Mouse (Mus musculus) left cerebral cortex, postnatal 14 days (tissue): ENCODE measurements around the gene Tmem120b. TPM values are rescaled to one million over a fixed set of nuclear protein-coding genes. Genes with fewer than 3 reads are reported as not detected.
A peak's percentile ranks its signal among the peaks of the same experiment; 100 is the strongest.

Experiments used
- DNase-seq, 2 experiments: peaks; one replicate each; pipeline ENCODE4 v3.0.0; 2021 to 2022; ENCODE audit warnings: low spot score in 2 of 2, mixed read lengths in 1 of 2
- intact Hi-C: fragments of 180-260 bp; cut with DNase I; formaldehyde crosslinking; loops from one replicate; pipeline ENCODE4 v1.15.1; 2025
- total RNA-seq, 2 experiments: library from RNA; stranded (reverse); gene quantifications; 2 replicates each; pipeline ENCODE4 v1.2.3; 2021

Tmem120b gene
- total RNA-seq, 2 experiments from 2014 or later = 15.8 to 18.8 TPM

DNA sequence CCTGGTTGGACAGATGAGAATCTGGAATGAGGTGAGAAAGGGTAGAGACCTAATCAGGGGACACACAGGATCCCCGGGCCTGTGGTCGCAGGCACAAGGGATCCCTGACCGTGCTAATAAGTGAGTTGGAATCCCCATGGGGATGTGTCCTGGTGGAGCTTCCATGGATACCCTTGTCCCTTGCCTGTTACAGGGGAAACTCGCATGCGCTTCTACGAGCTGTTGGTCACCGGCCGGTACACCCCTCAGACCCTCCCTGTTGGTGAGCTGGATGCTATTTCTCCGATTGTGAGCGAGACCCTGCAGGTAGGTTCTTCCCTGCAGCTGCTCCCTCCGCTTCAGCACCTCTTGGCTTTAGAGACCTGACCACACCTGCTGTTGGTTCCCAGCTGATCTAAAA lies 78.1 kb downstream of the Tmem120b start:
- no peak for DNase-seq
- intact Hi-C loops = no loop called here

DNA sequence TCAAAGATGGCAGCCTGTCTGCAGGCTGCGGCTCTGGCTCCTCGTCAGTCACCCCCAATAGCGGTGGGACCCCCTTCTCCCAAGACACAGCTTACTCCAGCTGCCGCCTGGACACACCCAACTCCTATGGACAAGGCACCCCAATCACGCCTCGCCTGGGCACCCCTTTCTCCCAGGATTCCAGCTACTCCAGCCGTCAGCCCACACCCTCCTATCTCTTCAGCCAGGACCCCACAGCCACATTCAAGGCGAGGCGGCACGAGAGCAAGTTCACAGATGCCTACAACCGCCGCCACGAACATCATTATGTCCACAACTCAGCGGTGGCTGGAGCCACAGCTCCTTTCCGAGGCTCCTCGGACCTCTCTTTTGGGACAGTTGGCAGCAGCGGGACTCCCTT lies 79.4 kb downstream of the Tmem120b start:
- no peak for DNase-seq
- intact Hi-C loops = no loop called here

DNA sequence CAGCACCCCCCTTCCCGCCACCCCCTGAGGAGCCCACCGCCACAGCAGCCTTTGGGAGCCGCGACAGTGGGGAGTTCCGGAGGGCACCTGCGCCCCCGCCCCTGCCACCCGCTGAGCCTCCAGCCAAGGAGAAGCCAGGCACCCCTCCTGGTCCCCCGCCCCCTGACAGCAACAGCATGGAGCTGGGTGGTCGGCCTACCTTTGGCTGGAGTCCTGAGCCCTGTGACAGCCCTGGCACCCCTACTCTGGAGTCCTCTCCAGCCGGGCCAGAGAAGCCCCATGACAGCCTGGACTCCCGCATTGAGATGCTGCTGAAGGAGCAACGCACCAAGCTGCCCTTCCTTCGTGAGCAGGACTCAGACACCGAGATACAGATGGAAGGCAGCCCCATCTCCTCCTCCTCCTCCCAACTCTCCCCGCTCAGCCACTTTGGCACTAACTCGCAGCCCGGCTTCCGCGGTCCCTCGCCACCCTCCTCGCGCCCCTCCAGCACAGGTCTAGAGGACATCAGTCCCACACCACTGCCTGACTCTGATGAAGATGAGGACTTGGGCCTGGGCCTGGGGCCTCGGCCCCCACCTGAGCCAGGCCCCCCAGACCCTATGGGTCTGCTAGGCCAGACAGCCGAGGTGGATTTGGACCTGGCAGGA lies 80.0 kb downstream of the Tmem120b start:
- no peak for DNase-seq
- intact Hi-C loops = no loop called here

DNA sequence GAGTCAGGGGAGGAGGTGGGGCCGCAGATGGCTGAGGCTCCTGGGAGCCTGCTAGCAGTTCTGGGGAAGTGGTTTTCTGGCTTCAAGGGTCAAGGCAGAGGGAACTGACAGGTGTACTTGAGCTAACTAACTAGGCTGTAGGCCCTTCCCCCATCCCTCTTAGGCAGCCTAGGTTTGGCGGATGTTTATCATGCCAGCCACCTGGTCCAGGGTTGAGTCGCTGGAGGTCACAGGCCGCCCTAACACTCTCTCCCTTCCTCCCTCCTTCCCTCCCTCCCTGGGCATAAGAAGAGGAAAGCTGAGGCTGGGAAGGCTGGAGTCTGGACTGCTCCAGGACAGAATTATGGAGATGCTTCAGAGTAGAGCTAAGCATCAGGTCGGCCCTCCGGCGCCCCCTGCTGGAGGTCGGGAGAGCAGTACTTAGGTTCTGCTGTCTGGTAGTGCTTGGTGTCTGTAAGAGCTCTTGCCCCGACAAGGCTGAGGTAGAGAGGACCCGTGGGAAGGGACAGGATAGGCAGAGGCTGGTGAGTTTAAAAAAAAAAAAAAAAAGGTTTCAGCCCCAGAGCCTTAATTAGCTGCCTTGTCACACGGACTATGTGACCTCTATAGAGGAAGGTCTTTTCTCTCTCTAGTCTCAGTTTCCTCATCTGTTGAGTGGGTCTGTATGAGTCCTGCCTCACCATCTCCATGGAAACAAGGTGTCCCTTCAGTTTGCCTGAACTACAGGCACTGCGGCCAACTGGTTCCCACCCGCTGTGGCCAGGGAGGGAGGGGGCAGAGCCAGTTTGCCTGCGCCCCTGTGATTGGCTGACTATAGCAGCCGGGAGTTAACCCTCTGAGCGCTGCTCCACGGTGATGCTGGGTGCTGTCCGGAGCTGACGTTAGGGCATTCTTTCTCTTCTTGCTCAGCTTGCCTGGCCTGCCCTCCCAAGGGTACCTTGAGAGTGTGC lies 81.5 kb downstream of the Tmem120b start:
- DNase-seq = peak; percentile 94 to 95
- intact Hi-C loops = loop anchor here (1.0 kb wide), 1 partner anchor 16 kb away; no protein-coding TSS in a partner anchor

DNA sequence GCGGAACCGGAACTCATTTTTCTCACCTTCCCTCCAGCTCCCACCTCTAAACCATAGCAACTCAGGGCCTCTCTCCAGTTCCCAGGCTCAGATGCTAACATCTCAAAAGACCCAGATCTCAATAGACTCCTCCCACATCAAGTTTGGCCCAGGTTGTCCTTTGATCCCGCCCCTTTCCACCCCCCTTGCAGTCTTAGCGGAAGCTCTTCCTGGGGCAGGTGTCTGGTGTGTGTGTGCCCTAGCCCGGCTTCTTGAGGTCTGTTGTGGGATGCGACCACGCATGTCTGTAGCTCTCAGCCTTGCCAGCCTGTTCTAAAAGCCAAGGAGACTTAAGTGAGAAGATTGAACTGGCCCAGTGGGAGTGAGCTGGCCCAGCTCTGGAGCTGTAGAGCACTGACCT lies 82.4 kb downstream of the Tmem120b start:
- no peak for DNase-seq
- intact Hi-C loops = no loop called here

DNA sequence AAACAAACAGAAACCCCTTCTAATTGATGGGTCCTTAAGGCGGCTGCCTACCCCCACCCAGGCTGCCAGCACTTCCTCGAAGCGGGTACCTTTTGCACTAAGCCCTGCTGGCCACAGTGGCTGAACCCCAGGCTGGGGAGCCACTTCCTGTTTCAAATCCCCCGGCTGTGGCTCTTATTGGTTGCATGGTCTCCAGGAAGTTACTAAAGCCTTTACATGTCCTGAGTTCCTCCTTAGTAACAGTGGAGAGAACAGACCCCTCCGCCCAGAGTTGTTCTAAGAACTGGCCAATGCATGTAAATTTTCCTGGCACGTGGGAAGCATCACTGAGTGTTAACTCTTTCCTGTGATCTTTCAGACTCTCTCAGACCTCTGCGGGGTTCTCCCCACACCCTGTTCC lies 82.9 kb downstream of the Tmem120b start:
- intact Hi-C loops = no loop called here
- peak in 1 of 2 experiments; percentile 58 for DNase-seq

DNA sequence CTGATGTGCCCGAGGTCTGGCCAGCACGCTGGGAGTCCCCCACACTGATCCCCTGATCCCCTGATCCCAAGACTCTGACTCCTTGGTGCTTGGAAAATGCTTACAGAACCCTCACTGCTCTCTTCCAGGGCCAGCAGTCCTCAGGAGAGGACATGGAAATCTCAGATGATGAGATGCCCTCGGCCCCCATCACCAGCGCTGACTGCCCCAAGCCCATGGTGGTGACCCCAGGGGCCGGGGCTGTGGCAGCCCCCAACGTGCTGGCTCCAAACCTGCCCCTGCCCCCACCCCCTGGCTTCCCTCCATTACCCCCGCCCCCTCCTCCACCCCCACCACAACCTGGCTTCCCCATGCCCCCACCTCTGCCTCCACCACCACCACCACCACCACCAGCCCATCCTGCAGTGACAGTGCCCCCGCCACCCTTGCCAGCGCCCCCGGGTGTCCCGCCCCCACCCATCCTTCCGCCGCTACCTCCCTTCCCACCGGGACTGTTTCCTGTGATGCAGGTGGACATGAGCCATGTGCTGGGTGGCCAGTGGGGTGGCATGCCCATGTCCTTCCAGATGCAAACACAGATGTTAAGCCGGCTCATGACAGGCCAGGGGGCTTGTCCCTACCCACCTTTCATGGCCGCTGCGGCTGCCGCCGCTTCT lies 83.6 kb downstream of the Tmem120b start:
- intact Hi-C loops = no loop called here
- DNase-seq = no peak

DNA sequence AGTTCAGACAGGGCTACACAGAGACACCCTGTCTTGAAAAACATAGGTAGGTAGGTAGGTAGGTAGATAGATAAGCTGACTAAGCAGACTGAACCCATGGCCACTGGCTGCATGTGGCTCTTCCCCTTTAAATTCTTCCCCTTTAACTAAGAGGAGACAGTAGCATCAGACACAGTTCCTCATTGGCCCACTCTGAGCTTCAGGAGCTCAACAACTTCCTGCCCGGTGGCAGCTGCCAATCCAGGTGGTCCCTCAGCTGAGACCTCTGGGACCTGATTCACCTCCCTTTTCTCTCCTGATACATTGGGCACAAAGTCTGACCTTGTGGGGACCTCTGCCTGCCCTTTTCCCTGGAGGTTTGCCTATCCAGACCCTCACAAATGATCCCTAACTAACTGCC lies 84.7 kb downstream of the Tmem120b start:
- no peak for DNase-seq
- intact Hi-C loops = no loop called here

DNA sequence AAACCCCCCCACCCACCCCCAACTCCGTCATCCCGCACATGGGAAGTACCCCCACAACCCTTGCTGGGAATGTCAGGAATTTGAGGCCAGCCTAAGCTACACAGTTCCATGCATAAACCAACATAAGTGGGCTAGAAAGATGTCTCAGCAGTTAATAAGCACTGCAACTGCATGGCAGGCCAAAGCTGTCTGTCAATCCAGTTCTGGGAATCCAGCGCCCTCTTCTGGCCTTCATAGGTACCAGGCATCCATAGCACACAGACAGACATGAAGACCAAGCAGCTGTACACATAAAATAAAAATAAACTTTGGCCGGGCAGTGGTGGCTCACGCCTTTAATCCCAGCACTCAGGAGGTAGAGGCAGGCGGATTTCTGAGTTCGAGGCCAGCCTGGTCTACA lies 87.2 kb downstream of the Tmem120b start:
- intact Hi-C loops = loop anchor here (5.0 kb wide), 1 partner anchor 38 kb away; no protein-coding TSS in a partner anchor

DNA sequence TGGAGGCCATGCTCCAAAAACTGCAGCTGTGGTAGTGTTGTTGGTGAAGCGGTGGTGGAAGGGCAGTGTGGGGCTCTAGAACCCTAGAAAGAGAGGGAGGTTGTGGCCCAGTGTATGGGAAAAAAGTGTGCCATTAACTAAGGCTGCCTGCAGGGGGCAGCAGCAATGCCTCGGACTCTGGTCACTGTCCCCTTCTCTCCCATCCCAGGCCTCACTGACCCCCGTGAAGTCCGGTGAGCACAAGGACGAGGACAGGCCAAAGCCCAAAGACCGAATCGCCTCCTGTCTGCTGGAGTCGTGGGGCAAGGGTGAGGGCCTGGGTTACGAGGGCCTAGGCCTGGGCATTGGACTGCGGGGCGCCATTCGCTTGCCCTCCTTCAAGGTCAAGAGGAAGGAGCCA lies 88.5 kb downstream of the Tmem120b start:
- intact Hi-C loops = loop anchor here (5.0 kb wide), 1 partner anchor 39 kb away; no protein-coding TSS in a partner anchor
- DNase-seq = no peak

More for the DNA sequence above, 87.2 kb downstream of the Tmem120b start:
- peak; percentile 78 to 83 for DNase-seq

DNA sequence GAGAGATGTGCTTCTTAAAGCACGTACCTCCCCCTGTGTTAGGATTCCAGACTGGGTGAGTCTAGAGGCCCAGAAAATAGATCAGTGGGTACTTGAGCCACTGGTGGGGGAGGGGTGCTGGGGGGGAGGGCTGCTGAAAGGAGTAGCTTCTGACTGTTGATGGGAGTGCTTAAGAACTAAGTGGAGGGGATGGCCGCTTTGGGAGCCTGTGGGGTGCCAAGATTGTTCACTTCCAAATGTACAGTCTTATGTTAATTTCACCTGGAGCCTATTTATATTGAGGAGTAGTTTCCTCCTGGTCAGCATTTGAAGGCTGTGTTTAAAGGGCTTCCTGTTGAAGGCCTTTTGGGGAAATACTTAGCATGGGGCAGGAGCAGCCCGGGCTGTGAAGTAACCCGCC lies 89.8 kb downstream of the Tmem120b start:
- intact Hi-C loops = loop anchor here (5.0 kb wide), 1 partner anchor 41 kb away; no protein-coding TSS in a partner anchor

DNA sequence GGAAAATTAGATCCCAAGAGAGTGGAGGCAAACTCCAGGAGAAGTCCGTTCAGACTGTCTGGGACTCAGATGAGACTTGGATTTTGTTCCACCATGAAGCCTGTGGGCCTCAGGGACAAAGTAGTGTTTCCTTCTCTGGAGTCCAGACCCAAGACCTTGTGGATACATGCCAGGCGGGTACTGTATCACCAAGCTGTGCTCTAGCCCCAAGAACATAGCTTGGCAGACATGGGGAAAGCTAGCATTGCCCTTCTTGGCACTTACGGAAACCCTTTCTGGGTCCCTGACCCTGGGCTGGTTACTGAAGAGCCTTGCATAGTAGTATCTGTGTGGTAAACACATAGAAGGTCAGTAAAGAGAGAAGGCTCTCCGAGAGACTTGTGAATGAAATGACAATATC lies 91.2 kb downstream of the Tmem120b start:
- intact Hi-C loops = loop anchor here (5.0 kb wide), 1 partner anchor 42 kb away; no protein-coding TSS in a partner anchor
- DNase-seq = no peak

More for the DNA sequence above, 89.8 kb downstream of the Tmem120b start:
- no peak for DNase-seq

DNA sequence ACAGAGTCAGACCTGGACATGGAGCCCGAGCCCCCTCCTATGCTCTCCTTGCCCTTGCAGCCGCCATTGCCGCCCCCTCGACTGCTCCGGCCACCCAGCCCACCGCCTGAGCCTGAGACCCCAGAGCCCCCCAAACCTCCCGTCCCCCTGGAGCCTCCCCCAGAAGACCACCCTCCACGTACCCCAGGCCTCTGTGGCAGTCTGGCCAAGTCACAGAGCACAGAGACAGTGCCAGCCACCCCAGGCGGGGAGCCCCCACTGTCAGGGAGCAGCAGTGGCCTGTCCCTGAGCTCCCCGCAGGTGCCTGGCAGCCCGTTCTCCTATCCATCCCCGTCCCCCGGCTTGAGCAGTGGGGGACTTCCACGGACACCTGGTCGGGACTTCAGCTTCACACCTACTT lies 91.7 kb downstream of the Tmem120b start:
- intact Hi-C loops = loop anchor here (5.0 kb wide), 1 partner anchor 43 kb away; no protein-coding TSS in a partner anchor
- no peak for DNase-seq

DNA sequence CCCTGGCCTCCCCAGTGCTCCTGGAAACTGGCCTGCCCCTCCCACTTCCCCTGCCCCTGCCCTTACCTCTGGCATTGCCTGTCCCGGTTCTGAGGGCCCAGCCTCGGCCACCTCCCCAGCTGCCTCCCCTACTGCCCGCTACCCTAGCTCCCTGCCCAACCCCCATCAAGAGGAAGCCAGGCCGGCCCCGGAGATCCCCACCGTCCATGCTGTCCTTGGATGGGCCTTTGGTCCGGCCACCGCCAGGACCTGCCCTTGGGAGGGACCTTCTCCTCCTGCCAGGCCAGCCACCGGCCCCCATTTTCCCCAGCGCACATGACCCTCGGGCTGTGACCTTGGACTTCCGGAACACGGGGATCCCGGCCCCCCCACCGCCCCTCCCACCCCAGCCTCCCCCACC lies 92.1 kb downstream of the Tmem120b start:
- intact Hi-C loops = no loop called here
- no peak for DNase-seq

DNA sequence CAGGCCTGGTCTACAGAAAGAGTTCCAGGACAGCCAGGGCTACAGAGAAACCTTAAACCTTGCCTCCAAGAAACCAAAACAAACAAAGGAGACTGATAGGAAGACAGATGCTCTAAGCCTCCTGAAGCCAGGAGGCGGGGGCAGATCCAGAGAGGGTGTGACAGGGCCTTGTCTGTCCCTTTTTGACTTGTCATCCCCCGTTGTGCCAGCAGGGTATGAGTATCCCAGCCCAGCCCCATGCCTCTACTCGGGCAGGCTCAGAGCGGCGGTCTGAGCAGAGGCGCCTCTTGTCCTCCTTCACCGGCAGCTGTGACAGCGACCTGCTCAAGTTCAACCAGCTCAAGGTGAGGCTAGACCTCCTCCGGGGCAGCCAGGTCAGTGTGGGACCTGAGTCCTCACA lies 94.7 kb downstream of the Tmem120b start:
- intact Hi-C loops = no loop called here
- no peak for DNase-seq

DNA sequence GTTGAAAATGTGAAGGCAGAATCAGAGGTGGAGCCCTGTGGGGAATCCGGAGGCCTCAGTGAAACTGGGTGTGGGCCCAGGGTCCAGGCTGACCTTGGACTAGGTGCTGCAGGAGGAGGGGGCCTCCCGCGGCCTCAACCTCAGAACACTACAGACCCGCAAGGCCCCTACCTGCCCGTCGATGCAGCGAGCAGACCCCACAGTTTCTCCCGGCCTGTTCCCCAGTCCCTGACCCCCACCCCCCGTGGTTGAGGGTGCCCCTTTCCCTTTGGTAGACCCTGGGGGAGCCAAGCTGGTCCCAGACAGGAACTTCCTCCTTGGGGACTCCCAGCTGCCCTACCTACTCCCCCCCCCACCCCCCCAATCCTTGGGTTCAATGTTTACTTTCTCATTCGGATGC lies 98.2 kb downstream of the Tmem120b start:
- intact Hi-C loops = no loop called here
- no peak for DNase-seq
